Comparison of ENCODE assay signal across 9 mouse cellular contexts in genomic region chr11:68754283-68754682, GRCm38 (mm10).
A peak's percentile ranks its signal among the peaks of the same experiment; 100 is the strongest.
DNase-seq lines count a peak whose midpoint lies in the region; ATAC-seq and TF ChIP-seq lines count a peak whose summit lies in the region.
"Had no signal": no experiment of that assay in that cellular context is flagged by ENCODE, and none has a peak within 500 bp of the region (broad histone marks: within the 10 kb centered on the region; RNA-seq: fewer than 3 reads in every experiment).

No protein-coding gene starts in this region.

- H3K27ac ChIP-seq in forebrain, embryonic 12.5 days = 0 out of 2 replicates have a peak overlapping the region, but pooled peaks have one; percentile 21
- no peak overlapping the region for H3K27ac ChIP-seq in forebrain, embryonic 11.5 days (ENCODE audit: low read depth, low read length)
- peak overlapping the region; percentile 47; the same call in 1 of the 2 replicates for H3K27ac ChIP-seq in kidney, adult 2 months (ENCODE audit: insufficient read depth, low read depth, low read length)
- no peak overlapping the region for H3K27ac ChIP-seq in limb, embryonic 13.5 days

- no peak overlapping the region for H3K4me2 ChIP-seq in forebrain, embryonic 12.5 days
- no peak overlapping the region for H3K4me2 ChIP-seq in forebrain, embryonic 11.5 days (ENCODE audit: low read depth, low read length, severe bottlenecking)
- H3K4me2 ChIP-seq in limb, embryonic 13.5 days (replicated peaks) = 0 out of 2 replicates have a peak overlapping the region, but pooled peaks have one; percentile 11

- H3K27me3 ChIP-seq in forebrain, embryonic 12.5 days = no peaks in the 10 kb centered on the region
- H3K27me3 ChIP-seq in forebrain, embryonic 11.5 days (ENCODE audit: control insufficient read depth, insufficient read depth, low read length) = no peaks in the 10 kb centered on the region
- no peaks in the 10 kb centered on the region for H3K27me3 ChIP-seq in kidney, adult 2 months (replicated peaks; ENCODE audit: control insufficient read depth, insufficient read depth, low read length)
- H3K27me3 ChIP-seq in limb, embryonic 13.5 days = no peaks in the 10 kb centered on the region

- WGBS in forebrain, embryonic 12.5 days = 60% methylated on average over 7 of the region's 7 CpGs
- WGBS in forebrain, embryonic 11.5 days = 66% methylated on average over 7 of the region's 7 CpGs
- WGBS in kidney, adult 2 months = 26% methylated on average over 7 of the region's 7 CpGs
- 19% methylated on average over 7 of the region's 7 CpGs for WGBS in limb, embryonic 13.5 days

- no peak for DNase-seq in forebrain, embryonic 11.5 days (ENCODE audit: low spot score)
- DNase-seq in embryo, embryonic 11 days = peak; percentile 64
- peak; percentile 72 for DNase-seq in kidney, adult 2 months
- no peak for DNase-seq in right cerebral cortex, adult 18-20 months
- no peak for DNase-seq in cerebellum, adult 9-10 months
- DNase-seq in adrenal gland, adult 8-10 months = no peak

- no peak for ATAC-seq in forebrain, embryonic 12.5 days (ENCODE audit: low FRiP score)
- no peak for ATAC-seq in forebrain, embryonic 11.5 days (replicated peaks; ENCODE audit: low FRiP score)
- peak; percentile 67; the same call in 1 of the 2 replicates for ATAC-seq in limb, embryonic 13.5 days (ENCODE audit: low FRiP score, low read depth)

- peaks cover 13% of the 10 kb centered on the region for H3K4me1 ChIP-seq in forebrain, embryonic 12.5 days
- H3K4me1 ChIP-seq in forebrain, embryonic 11.5 days (replicated peaks; ENCODE audit: control insufficient read depth, insufficient read depth, low read length) = no peaks in the 10 kb centered on the region
- peaks cover 24% of the 10 kb centered on the region for H3K4me1 ChIP-seq in kidney, adult 2 months (ENCODE audit: control insufficient read depth, insufficient read depth, low read length)
- H3K4me1 ChIP-seq in limb, embryonic 13.5 days = peaks cover 56% of the 10 kb centered on the region

- TF ChIP-seq POLR2A in kidney, adult 2 months (IDR thresholded peaks at IDR 0.05; ENCODE audit: low read depth, low read length) = no peak

- no peak overlapping the region for H3K4me3 ChIP-seq in forebrain, embryonic 12.5 days (replicated peaks)
- no peak overlapping the region for H3K4me3 ChIP-seq in forebrain, embryonic 11.5 days (ENCODE audit: low read depth, low read length)
- no peak overlapping the region for H3K4me3 ChIP-seq in kidney, adult 2 months (ENCODE audit: insufficient read depth, low read depth, low read length)
- no peak overlapping the region for H3K4me3 ChIP-seq in limb, embryonic 13.5 days
- H3K4me3 ChIP-seq: erythroblast, embryonic 14.5 days had no signal

- no peaks in the 10 kb centered on the region for H3K9me3 ChIP-seq in forebrain, embryonic 12.5 days
- H3K9me3 ChIP-seq in forebrain, embryonic 11.5 days (ENCODE audit: control insufficient read depth, low read length) = no peaks in the 10 kb centered on the region
- no peaks in the 10 kb centered on the region for H3K9me3 ChIP-seq in limb, embryonic 13.5 days

- H3K36me3 ChIP-seq in forebrain, embryonic 12.5 days (replicated peaks) = peaks cover 26% of the 10 kb centered on the region
- H3K36me3 ChIP-seq in forebrain, embryonic 11.5 days (ENCODE audit: control insufficient read depth, insufficient read depth, low read length) = no peaks in the 10 kb centered on the region; the same call in 1 of the 2 replicates
- no peaks in the 10 kb centered on the region for H3K36me3 ChIP-seq in kidney, adult 2 months (ENCODE audit: control insufficient read depth, insufficient read depth, low read length)
- H3K36me3 ChIP-seq in limb, embryonic 13.5 days = peaks cover 26% of the 10 kb centered on the region

- no peak overlapping the region for H3K9ac ChIP-seq in forebrain, embryonic 12.5 days
- no peak overlapping the region for H3K9ac ChIP-seq in forebrain, embryonic 11.5 days (ENCODE audit: low read length)
- H3K9ac ChIP-seq in limb, embryonic 13.5 days = no peak overlapping the region

- no peak for TF ChIP-seq CTCF in kidney, adult 2 months (conservative IDR thresholded peaks at IDR 0.05; ENCODE audit: insufficient read depth, insufficient read length, low read depth, low read length)

Comparison
In these comparisons a context has a peak if more than half of its experiments do, and no peak if none do; other contexts are left out.
1. H3K27ac ChIP-seq: peak in forebrain, embryonic 12.5 days (single experiment) and kidney, adult 2 months (single experiment); none in forebrain, embryonic 11.5 days (single experiment) and limb, embryonic 13.5 days (single experiment).
2. DNase-seq: peak in embryo, embryonic 11 days (single experiment) and kidney, adult 2 months (single experiment); none in forebrain, embryonic 11.5 days (single experiment), right cerebral cortex, adult 18-20 months (single experiment), cerebellum, adult 9-10 months (single experiment) and adrenal gland, adult 8-10 months (single experiment).